Mouse (Mus musculus) inflammation-experienced regulatory T-cells, adult 6 months (primary cell): ENCODE results near the gene Tnrc6b. TPM values are rescaled to one million over a fixed set of nuclear protein-coding genes. Genes with fewer than 3 reads are reported as not detected.
A peak's percentile ranks its signal among the peaks of the same experiment; 100 is the strongest.

Source experiments
- ATAC-seq: one replicate; pipeline ENCODE4 v1.8.0; 2017
- polyA plus RNA-seq, 3 experiments: library from polyadenylated mRNA; unstranded; fragments of 100-300 nt; shearing (Covaris generic); gene quantifications; one replicate each; pipeline ENCODE4 v1.2.1; 2017

Tnrc6b gene
- polyA plus RNA-seq, 3 experiments from 2014 or later: 37.5 to 60.3 (median 51.2) TPM

- ATAC-seq: no peak
Measured at GRCm38 (mm10) chr15:80924211-80924610, 213.1 kb downstream of the Tnrc6b start.

- no peak for ATAC-seq
Measured at GRCm38 (mm10) chr15:80928811-80929355, 217.8 kb downstream of the Tnrc6b start.

- ATAC-seq: peak; percentile 63
Measured at GRCm38 (mm10) chr15:80930048-80930571, 219.0 kb downstream of the Tnrc6b start.

GRCm38 (mm10) chr15:80930676-80931320, 219.7 kb downstream of the Tnrc6b start:
- ATAC-seq: peak; percentile 72

GRCm38 (mm10) chr15:80931345-80931960, 220.3 kb downstream of the Tnrc6b start:
- ATAC-seq: no peak

- ATAC-seq: no peak
Measured at GRCm38 (mm10) chr15:80934841-80935240, 223.7 kb downstream of the Tnrc6b start.

- no peak for ATAC-seq
Measured at GRCm38 (mm10) chr15:80936686-80937085, 225.6 kb downstream of the Tnrc6b start.

GRCm38 (mm10) chr15:80938615-80939014, 227.5 kb downstream of the Tnrc6b start:
- no peak for ATAC-seq

- no peak for ATAC-seq
Measured at GRCm38 (mm10) chr15:80939401-80939800, 228.3 kb downstream of the Tnrc6b start.

- no peak for ATAC-seq
Measured at GRCm38 (mm10) chr15:80941468-80942040, 230.4 kb downstream of the Tnrc6b start.

GRCm38 (mm10) chr15:80945851-80946250, 234.7 kb downstream of the Tnrc6b start:
- peak; percentile 30 for ATAC-seq

- ATAC-seq: peak; percentile 87
Measured at GRCm38 (mm10) chr15:80948145-80949135, 237.3 kb downstream of the Tnrc6b start, which contains the start of gene Adsl. Gene Adsl, plus strand, starts transcription at chr15:80948490.

- ATAC-seq: no peak
Measured at GRCm38 (mm10) chr15:80949431-80949830, 238.3 kb downstream of the Tnrc6b start.

- ATAC-seq: no peak
Measured at GRCm38 (mm10) chr15:80950055-80950454, 238.9 kb downstream of the Tnrc6b start.

- ATAC-seq: no peak
Measured at GRCm38 (mm10) chr15:80953971-80954370, 242.9 kb downstream of the Tnrc6b start.

- no peak for ATAC-seq
Measured at GRCm38 (mm10) chr15:80954861-80955260, 243.7 kb downstream of the Tnrc6b start.

GRCm38 (mm10) chr15:80955836-80956438, 244.8 kb downstream of the Tnrc6b start:
- no peak for ATAC-seq

GRCm38 (mm10) chr15:80969371-80969770, 258.3 kb downstream of the Tnrc6b start:
- ATAC-seq: no peak

GRCm38 (mm10) chr15:80974311-80974710, 263.2 kb downstream of the Tnrc6b start:
- ATAC-seq: no peak

- ATAC-seq: no peak
Measured at GRCm38 (mm10) chr15:80975666-80976065, 264.6 kb downstream of the Tnrc6b start.

GRCm38 (mm10) chr15:80977620-80978334, 266.7 kb downstream of the Tnrc6b start, which contains the start of gene Sgsm3:
Gene Sgsm3, plus strand, starts transcription at chr15:80977765.
- ATAC-seq: peak; percentile 80
